Mouse (Mus musculus): Measurements from ENCODE around the gene Mast3. TPM values are rescaled to one million over a fixed set of nuclear protein-coding genes. Genes with fewer than 3 reads are reported as not detected.

Mast3 gene
- polyA plus RNA-seq, 1 experiment = 175 TPM

DNA sequence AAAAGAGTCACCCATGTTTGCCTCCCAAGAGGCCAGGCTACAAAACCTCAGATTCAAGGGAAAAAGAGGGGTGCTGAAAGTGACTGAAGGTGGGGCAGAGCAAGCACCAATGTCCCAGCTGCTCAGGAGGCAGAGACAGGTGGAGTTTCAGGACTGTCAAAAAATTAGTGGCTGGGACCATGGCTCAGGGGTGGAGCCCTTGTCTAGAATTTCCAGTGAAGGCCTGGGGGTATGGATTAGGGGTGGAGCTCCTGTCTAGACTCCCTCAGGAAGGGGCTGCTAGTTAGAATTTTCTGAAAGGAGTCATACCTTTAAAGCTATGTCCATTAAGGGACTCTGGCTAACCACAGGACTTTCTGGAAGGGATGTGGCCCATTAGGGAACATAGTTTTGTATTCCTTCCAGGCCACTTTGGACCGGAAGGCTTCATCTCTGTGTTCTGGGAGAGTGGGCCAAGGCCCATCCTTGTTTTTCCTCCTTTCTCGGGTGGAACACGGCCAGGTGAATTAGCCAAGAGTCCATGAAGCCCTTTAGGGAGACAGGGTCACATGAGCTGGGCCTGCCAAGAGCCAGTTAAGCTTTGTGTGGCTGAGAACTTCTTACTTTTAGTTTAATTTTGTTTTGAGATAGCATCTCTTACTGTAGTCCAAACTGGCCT lies 44.6 kb upstream of the Mast3 start:
- Histone ChIP-seq H3K4me1 (ENCODE audit: control insufficient read depth, insufficient read depth, insufficient read length) (peaks cover 7% of the 10 kb centered on the region; the same call in 1 of the 2 replicates), H3K27ac (ENCODE audit: insufficient read depth, low read length) (no peak overlapping the region), H3K4me3 (ENCODE audit: extremely low read depth, insufficient read depth, insufficient read length) (no peak overlapping the region), H3K27me3 (ENCODE audit: control insufficient read depth, insufficient read depth, low read length) (no peaks in the 10 kb centered on the region), H3K36me3 (ENCODE audit: control insufficient read depth, insufficient read depth, low read length) (no peaks in the 10 kb centered on the region)
- no peak for TF ChIP-seq CTCF (IDR thresholded peaks at IDR 0.05; ENCODE audit: extremely low read depth, insufficient read depth, insufficient read length, insufficient replicate concordance)
- no peak for TF ChIP-seq POLR2A (IDR thresholded peaks at IDR 0.05; ENCODE audit: low read depth, low read length)
- no peak for DNase-seq (ENCODE audit: low read depth in 1 of 2, low spot score in 2 of 2)
- WGBS = 90% methylated on average over 3 of the region's 3 CpGs

DNA sequence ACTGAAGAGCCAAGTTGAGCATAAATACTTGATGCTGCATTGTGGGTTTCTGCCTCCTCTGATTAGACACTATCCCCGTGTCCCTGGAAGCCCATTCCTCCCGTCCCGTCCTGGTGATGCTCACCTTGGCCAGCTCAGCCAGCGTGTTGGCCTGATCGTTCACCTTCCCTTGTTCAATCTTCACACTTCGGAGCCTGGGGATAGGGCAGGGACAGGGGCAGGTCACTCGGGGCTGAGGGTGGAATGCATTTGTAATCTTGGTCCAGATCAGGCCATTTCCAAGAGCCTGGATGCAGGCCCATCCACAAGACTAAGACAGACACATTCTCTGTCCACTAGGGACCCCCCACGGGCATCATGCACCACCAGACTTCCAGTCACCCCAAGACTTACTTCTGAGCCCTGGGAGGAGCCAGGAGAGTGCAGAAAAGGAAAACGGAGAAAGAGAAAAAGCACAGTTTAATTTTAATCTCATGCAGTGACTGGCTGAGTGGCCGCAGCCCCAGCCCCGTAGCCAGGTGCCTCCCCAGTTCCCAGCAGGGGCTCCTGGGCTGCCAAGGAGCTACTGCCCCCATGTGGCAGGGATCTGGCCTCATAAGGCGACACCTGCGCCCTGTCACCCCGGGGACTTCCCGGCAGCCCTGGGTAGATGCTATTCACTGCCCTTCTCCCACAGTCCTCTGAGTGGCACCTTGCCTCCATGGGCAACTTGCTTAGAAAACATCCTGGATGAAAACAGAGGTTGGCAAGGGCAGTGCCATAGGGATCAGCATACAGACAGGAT lies 41.7 kb upstream of the Mast3 start:
- WGBS = 47% methylated on average over 15 of the region's 15 CpGs
- H3K27me3 ChIP-seq (ENCODE audit: control insufficient read depth, insufficient read depth, low read length) = no peaks in the 10 kb centered on the region
- no peaks in the 10 kb centered on the region for H3K36me3 ChIP-seq (ENCODE audit: control insufficient read depth, insufficient read depth, low read length)
- H3K4me3 ChIP-seq (ENCODE audit: extremely low read depth, insufficient read depth, insufficient read length) = no peak overlapping the region
- H3K4me1 ChIP-seq (ENCODE audit: control insufficient read depth, insufficient read depth, insufficient read length) = no peaks in the 10 kb centered on the region
- DNase-seq (ENCODE audit: low read depth in 1 of 2, low spot score in 2 of 2) = peak in 1 of 2 experiments; percentile 40
- no peak overlapping the region for H3K27ac ChIP-seq (ENCODE audit: insufficient read depth, low read length)
- TF ChIP-seq CTCF (IDR thresholded peaks at IDR 0.05; ENCODE audit: extremely low read depth, insufficient read depth, insufficient read length, insufficient replicate concordance) = peak; percentile 45; the same call in 1 of the 2 replicates
- no peak for TF ChIP-seq POLR2A (IDR thresholded peaks at IDR 0.05; ENCODE audit: low read depth, low read length)

DNA sequence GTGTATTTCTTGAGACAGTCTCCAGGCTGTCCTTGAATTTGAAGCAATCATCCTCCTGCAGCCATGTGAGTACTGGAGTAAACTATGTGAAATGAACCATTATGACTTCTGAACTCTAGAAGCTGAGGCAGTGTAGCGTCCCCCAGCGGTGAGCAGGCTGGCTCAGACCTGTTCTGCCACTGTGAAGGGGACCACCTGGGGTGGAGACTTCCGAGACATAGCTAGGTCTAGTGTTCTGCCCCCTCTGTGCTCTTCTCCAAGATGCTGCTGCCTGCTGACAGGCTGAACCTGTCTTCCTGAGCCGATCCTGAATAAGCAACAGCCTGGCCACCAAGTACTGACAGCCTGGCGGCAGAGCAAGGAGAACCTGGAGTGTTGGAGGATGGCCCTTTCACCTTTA lies 40.3 kb upstream of the Mast3 start:
- H3K27ac ChIP-seq (ENCODE audit: insufficient read depth, low read length) = no peak overlapping the region
- TF ChIP-seq CTCF (IDR thresholded peaks at IDR 0.05; ENCODE audit: extremely low read depth, insufficient read depth, insufficient read length, insufficient replicate concordance) = no peak
- H3K27me3 ChIP-seq (ENCODE audit: control insufficient read depth, insufficient read depth, low read length) = no peaks in the 10 kb centered on the region
- DNase-seq (ENCODE audit: low read depth in 1 of 2, low spot score in 2 of 2) = no peak
- 61% methylated on average over 5 of the region's 5 CpGs for WGBS
- H3K4me1 ChIP-seq (ENCODE audit: control insufficient read depth, insufficient read depth, insufficient read length) = peaks cover 1% of the 10 kb centered on the region; the same call in 1 of the 2 replicates
- no peak overlapping the region for H3K4me3 ChIP-seq (ENCODE audit: extremely low read depth, insufficient read depth, insufficient read length)
- no peaks in the 10 kb centered on the region for H3K36me3 ChIP-seq (ENCODE audit: control insufficient read depth, insufficient read depth, low read length)

DNA sequence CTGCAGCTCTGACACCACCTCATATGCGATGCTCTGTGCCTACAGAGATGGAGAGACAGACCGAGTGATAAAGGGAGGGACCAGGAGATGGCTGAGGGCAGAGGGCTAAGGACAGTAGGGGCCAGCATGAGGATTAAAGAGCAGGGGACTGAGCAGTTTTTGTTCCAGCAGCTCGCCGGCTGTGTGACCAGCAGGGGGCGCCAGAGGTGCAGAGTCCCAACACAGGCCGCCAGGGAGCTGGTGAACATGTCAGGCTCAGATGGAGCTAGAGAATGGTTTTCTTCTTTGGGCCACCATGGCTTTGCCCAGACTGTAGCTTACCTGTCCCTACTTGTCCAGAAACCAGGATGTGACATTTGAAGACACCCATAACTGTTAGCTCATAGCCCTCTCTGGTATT lies 39.7 kb upstream of the Mast3 start:
- H3K36me3 ChIP-seq (ENCODE audit: control insufficient read depth, insufficient read depth, low read length) = no peaks in the 10 kb centered on the region
- H3K4me1 ChIP-seq (ENCODE audit: control insufficient read depth, insufficient read depth, insufficient read length) = peaks cover 3% of the 10 kb centered on the region; the same call in 1 of the 2 replicates
- H3K27ac ChIP-seq (ENCODE audit: insufficient read depth, low read length) = 0 out of 2 replicates have a peak overlapping the region, but pooled peaks have one; percentile 19
- TF ChIP-seq POLR2A (IDR thresholded peaks at IDR 0.05; ENCODE audit: low read depth, low read length) (no peak), CTCF (IDR thresholded peaks at IDR 0.05; ENCODE audit: extremely low read depth, insufficient read depth, insufficient read length, insufficient replicate concordance) (peak; percentile 99)
- no peaks in the 10 kb centered on the region for H3K27me3 ChIP-seq (ENCODE audit: control insufficient read depth, insufficient read depth, low read length)
- DNase-seq (ENCODE audit: low read depth in 1 of 2, low spot score in 2 of 2) = peak; percentile 65 to 88
- WGBS = 5% methylated on average over 6 of the region's 6 CpGs
- no peak overlapping the region for H3K4me3 ChIP-seq (ENCODE audit: extremely low read depth, insufficient read depth, insufficient read length)

DNA sequence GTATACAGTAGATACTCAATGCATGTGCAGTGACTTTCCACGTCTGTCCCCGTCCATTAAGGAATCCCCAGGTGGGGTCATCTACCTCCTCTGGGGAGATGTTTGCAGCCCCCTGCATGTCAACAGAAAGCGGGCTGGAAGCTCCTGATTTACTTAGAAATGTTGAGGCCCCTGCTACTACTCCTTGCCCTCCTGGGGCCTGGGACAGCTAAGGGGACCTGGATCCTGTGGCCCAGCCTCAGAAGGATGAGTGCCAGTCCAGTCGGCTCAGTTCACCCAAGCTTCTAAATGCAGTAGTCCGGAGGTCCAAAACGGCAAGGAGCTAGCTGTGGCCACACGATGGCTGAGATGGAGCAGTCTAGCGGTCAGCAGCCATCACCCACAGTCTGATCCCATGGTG lies 39.1 kb upstream of the Mast3 start:
- TF ChIP-seq CTCF (IDR thresholded peaks at IDR 0.05; ENCODE audit: extremely low read depth, insufficient read depth, insufficient read length, insufficient replicate concordance) = no peak
- no peak for TF ChIP-seq POLR2A (IDR thresholded peaks at IDR 0.05; ENCODE audit: low read depth, low read length)
- 89% methylated on average over 8 of the region's 8 CpGs for WGBS
- Histone ChIP-seq H3K4me3 (ENCODE audit: extremely low read depth, insufficient read depth, insufficient read length) (no peak overlapping the region), H3K27ac (ENCODE audit: insufficient read depth, low read length) (peak overlapping the region; percentile 19; the same call in 1 of the 2 replicates), H3K27me3 (ENCODE audit: control insufficient read depth, insufficient read depth, low read length) (no peaks in the 10 kb centered on the region), H3K36me3 (ENCODE audit: control insufficient read depth, insufficient read depth, low read length) (no peaks in the 10 kb centered on the region), H3K4me1 (ENCODE audit: control insufficient read depth, insufficient read depth, insufficient read length) (peaks cover 3% of the 10 kb centered on the region; the same call in 1 of the 2 replicates)
- no peak for DNase-seq (ENCODE audit: low read depth in 1 of 2, low spot score in 2 of 2)

DNA sequence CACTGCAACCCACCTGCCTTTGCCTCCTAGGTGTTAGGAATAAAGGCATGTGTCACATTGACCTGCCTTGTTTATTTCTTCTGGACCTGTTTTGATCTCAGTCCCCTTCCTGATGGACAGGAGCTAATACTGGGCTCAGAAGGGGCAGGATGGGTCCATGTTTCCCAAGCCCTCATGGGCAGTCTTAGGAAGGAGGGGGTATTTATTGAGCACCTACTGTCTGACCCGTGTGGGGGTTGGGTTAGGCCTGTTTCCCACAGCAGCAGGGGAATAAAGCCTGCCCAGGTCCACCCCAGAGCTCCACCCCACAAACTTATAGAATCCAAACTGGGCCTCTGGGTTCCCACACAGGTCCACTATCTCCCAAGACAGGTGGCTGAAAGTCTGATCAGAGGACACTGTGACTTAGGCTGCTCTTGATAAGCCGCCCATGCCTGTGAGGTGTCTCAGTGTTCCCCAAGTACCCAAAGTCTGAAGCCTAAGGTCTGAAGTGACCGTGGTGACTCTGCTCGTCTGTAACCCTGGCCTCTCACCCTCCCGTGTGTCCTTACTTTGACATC lies 38.4 kb upstream of the Mast3 start:
- WGBS = 74% methylated on average over 5 of the region's 5 CpGs
- peak overlapping the region; percentile 19; the same call in 1 of the 2 replicates for H3K27ac ChIP-seq (ENCODE audit: insufficient read depth, low read length)
- no peaks in the 10 kb centered on the region for H3K36me3 ChIP-seq (ENCODE audit: control insufficient read depth, insufficient read depth, low read length)
- H3K4me1 ChIP-seq (ENCODE audit: control insufficient read depth, insufficient read depth, insufficient read length) = peaks cover 3% of the 10 kb centered on the region; the same call in 1 of the 2 replicates
- H3K27me3 ChIP-seq (ENCODE audit: control insufficient read depth, insufficient read depth, low read length) = no peaks in the 10 kb centered on the region
- TF ChIP-seq CTCF (IDR thresholded peaks at IDR 0.05; ENCODE audit: extremely low read depth, insufficient read depth, insufficient read length, insufficient replicate concordance) = no peak
- TF ChIP-seq POLR2A (IDR thresholded peaks at IDR 0.05; ENCODE audit: low read depth, low read length) = no peak
- DNase-seq (ENCODE audit: low read depth in 1 of 2, low spot score in 2 of 2) = no peak
- no peak overlapping the region for H3K4me3 ChIP-seq (ENCODE audit: extremely low read depth, insufficient read depth, insufficient read length)

Data from spleen, adult 2 months (tissue).